Mouse (Mus musculus): ENCODE results near the gene Icam5.
"Not testable (repeated sequence)": the region's sequence is repeated elsewhere in the genome, so short reads cannot be mapped to it uniquely, and the experiment has no call there.

The Icam5 gene

GRCm38 (mm10) chr9:21031896-21032351 is at the start of gene Icam5:
Icam5 (plus strand) TSS chr9:21032073.
- in situ Hi-C loops (cut with MseI, MboI) = no loop called here

- in situ Hi-C loops (cut with MseI, MboI) = no loop called here
Measured at GRCm38 (mm10) chr9:20982171-20982570, 49.7 kb upstream of the Icam5 start.

- in situ Hi-C loops (cut with MseI, MboI) = no loop called here
Measured at GRCm38 (mm10) chr9:20983169-20983568, 48.7 kb upstream of the Icam5 start.

- in situ Hi-C loops (cut with MseI, MboI) = no loop called here
Measured at GRCm38 (mm10) chr9:20986952-20987686, 44.8 kb upstream of the Icam5 start.

GRCm38 (mm10) chr9:20987953-20988352 is 43.9 kb upstream of the Icam5 start:
- in situ Hi-C loops (cut with MseI, MboI) = no loop called here

GRCm38 (mm10) chr9:20990861-20991260 is 41.0 kb upstream of the Icam5 start:
- in situ Hi-C loops (cut with MseI, MboI) = no loop called here

- in situ Hi-C loops (cut with MseI, MboI) = no loop called here
Measured at GRCm38 (mm10) chr9:20991587-20991986, 40.3 kb upstream of the Icam5 start.

GRCm38 (mm10) chr9:20993165-20993898 is 38.5 kb upstream of the Icam5 start:
- in situ Hi-C loops (cut with MseI, MboI) = no loop called here

GRCm38 (mm10) chr9:20995069-20995468 is 36.8 kb upstream of the Icam5 start:
- in situ Hi-C loops (cut with MseI, MboI) = no loop called here

GRCm38 (mm10) chr9:20997065-20997464 is 34.8 kb upstream of the Icam5 start:
- in situ Hi-C loops (cut with MseI, MboI) = no loop called here

- in situ Hi-C loops (cut with MseI, MboI) = not testable (repeated sequence)
Measured at GRCm38 (mm10) chr9:20998337-20998736, 33.5 kb upstream of the Icam5 start.

- in situ Hi-C loops (cut with MseI, MboI) = loop anchor here (5.0 kb wide), 1 partner anchor 99 kb away; no protein-coding TSS in a partner anchor
Measured at GRCm38 (mm10) chr9:21000811-21001210, 31.1 kb upstream of the Icam5 start.

GRCm38 (mm10) chr9:21001651-21002200 is 30.1 kb upstream of the Icam5 start:
- in situ Hi-C loops (cut with MseI, MboI) = loop anchor here (5.0 kb wide), 1 partner anchor 99 kb away; no protein-coding TSS in a partner anchor

GRCm38 (mm10) chr9:21002270-21002626 is 29.6 kb upstream of the Icam5 start:
- in situ Hi-C loops (cut with MseI, MboI) = loop anchor here (5.0 kb wide), 1 partner anchor 100 kb away; no protein-coding TSS in a partner anchor

GRCm38 (mm10) chr9:21002627-21003551 is 29.0 kb upstream of the Icam5 start, which contains the start of gene Mrpl4:
Mrpl4 (plus strand) TSS chr9:21002738.
- in situ Hi-C loops (cut with MseI, MboI) = loop anchor here (5.0 kb wide), 1 partner anchor 101 kb away; no protein-coding TSS in a partner anchor

- in situ Hi-C loops (cut with MseI, MboI) = no loop called here
Measured at GRCm38 (mm10) chr9:21007313-21007952, 24.4 kb upstream of the Icam5 start.

- in situ Hi-C loops (cut with MseI, MboI) = no loop called here
Measured at GRCm38 (mm10) chr9:21008007-21008406, 23.9 kb upstream of the Icam5 start.

GRCm38 (mm10) chr9:21010362-21010761 is 21.5 kb upstream of the Icam5 start:
- in situ Hi-C loops (cut with MseI, MboI) = no loop called here

GRCm38 (mm10) chr9:21010939-21011541 is 20.8 kb upstream of the Icam5 start:
- in situ Hi-C loops (cut with MseI, MboI) = not testable (repeated sequence)

- in situ Hi-C loops (cut with MseI, MboI) = no loop called here
Measured at GRCm38 (mm10) chr9:21011846-21012312, 20.0 kb upstream of the Icam5 start.
